Mouse (Mus musculus) A20 (cell line): Measurements from ENCODE around the gene Cdcp1.
A peak's percentile ranks its signal among the peaks of the same experiment; 100 is the strongest.

Experiments used
- DNase-seq: peaks from one replicate; pipeline ENCODE4 v3.0.0-alpha.2; 2011; ENCODE audit warnings: low read depth, low spot score

The Cdcp1 gene

DNA sequence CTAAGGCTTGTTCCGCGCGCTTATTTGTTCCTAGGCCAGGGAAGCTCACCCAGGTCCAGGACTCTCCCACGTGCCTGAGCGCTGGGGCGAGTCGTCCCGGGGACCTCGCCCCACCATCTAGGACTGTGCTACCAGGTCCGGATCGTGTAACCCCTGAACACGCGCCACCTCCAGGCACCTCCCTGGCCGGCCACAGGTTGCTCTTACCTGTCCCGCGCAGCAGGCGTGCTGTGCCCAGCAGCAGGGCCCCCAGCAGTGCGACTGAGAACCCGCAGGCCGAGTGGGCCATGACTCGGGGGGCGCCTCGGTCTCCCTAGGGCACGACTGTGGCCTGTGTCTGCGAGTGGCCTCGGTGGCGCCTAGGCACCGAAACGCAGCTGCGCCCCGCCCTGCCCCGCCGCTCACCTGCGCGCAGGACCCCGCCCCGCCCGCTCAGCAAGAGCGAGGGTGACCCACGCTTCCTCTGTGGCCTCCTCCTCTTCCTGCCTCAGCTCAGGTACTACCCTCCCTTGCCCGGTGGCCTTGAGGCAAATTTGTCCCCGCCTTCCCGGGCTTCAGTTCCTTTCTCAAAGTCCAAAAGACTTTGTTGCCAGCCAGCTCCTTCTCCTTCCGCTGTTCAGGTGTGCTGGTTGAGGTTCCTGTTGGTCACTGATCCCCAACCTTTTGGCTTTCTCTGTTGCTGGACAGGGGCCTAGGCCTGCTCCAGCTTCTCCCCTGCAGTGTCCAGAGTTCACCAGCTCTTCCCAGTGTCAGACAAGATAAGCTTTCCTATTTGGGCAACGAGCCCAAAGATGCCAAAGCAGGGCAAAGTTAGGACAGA is at the start of gene Cdcp1:
Gene Cdcp1 (minus strand): TSS at position 418 of the 820 bp plus-strand sequence.
- DNase-seq = no peak

DNA sequence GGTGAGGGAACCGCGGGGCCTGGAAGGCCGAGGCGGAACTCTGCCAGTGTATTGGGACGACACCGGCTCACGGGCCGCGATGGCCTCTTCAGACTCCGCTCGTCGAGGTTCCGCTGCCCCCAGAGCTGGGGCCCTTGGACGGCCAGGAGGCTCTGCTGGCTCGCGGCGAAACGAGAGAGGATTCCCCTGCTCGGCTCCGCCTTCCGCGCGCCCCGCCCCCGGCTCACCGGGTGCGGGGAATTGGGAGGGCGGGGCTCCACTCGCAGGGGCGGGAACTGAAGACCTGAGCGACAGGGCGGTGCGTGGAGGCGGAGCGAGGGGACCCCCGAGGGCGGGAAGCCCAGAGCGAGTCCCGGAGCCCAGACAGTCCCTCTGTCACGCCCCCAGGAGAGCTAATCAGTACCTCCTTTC is 44.8 kb upstream of the Cdcp1 start, which contains the start of gene Tmem158:
Gene Tmem158 (minus strand): TSS at position 154 of the 411 bp plus-strand sequence.
- DNase-seq = peak; percentile 94

DNA sequence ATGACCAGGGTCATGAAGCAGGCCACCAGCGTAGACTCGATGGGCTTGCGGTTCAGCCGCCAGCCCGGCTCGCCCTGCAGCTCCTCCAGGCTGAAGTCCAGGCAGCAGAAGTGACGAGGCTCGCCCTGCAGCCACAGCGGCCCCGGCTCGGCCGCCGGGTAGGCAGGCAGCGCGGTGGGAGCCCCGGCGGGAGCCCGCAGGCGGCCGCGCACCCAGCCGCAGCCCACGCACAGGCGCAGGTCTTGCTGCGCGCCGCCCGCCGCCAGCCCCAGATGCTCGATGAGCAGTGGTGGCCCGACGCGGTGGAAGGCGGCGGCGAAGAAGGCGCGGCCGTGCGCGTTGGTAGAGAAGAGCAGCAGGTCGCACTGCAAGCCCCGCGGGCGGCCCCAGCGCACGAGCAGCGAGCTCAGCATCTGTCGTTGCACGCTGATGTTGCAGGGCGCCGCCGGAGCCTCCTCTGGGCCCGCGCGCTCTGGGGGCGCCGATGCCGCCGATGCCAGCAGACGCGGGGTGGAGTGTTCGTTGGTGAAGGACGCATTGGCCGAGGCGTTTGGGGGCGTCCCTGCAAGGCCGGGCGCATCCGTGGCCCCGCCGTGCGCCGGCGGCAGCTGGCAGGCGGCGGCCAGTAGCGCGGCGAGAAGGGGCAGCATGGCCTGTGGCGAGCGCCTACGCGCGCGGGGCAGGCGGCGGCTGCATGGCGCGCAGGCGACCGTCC is 44.2 kb upstream of the Cdcp1 start:
- DNase-seq = no peak

DNA sequence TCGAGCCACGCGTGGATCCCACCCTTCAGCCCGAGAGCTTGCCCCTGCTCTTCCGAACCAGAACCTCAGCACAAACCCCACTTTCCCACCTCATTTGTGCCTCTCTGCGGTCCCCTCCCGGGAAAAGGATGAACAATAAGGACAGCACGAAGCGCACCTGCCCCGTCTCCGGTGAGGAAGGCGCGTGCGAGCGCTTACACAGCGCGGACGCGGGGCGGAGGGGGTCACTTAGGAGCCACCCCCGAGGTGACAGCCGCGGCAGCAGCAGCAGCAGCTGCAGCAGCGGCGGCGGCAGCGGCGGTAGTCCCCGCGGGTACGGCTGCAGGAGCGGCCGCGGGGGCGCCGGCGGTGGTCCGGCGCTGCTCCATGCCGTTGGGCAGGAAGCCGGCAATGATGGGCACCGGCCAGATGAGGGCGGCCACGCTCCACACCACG is 43.6 kb upstream of the Cdcp1 start:
- peak; percentile 89 for DNase-seq

DNA sequence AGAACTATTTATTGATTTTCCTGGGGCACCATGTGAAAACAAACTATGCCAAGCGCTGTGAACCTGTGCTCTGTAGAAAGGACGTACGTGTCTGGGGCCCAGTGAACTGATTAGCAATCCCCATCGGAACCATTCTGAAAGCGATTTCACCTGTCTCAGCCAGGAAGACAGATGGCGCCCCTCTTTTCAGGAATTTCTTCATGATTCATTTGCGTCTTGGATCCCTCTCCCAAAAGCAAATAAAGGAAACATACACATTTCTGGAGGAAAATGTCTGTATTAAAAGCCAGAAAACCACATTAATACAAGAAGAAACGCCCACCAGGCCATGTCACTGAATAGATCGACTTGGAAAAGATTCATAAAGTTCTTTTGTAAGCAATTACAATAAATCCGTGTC is 43.0 kb upstream of the Cdcp1 start:
- DNase-seq = no peak

DNA sequence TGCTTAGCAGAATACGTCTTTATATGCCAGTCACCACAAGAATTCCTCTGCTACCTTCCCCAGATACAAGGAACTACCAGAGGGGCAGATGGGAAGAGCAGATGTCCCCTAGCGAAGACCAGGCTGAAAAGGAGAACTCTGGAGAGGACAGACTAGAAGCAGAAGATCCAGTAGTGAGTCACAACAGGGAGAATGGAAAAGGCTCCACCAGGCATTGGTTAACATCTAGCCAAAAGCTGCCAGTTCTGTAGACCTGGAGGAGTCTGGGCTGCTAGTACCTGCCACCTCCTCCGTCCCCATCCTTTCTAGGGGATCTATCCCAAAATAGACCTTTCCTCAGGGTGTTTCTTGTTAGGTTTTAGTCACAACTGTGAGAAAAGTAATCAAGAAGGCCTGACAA is 39.9 kb upstream of the Cdcp1 start:
- no peak for DNase-seq

DNA sequence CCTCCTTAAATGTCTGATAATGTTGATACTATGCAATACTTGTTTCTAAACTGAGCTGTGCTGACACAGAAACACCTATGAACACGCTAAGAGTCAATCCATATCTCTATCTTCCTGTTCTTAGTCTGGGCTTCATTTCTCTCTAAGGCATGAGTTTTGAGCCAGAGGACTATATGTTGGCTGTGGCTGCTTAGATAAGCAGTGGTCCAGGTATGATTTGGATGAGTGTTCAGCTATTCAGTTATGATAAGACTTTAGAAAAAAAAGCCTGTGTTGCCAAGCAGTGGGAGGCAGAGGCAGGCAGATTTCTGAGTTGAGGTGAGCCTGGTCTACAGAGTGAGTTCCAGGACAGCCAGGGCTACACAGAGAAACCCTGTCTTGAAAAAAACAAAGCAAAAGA is 32.2 kb upstream of the Cdcp1 start:
- no peak for DNase-seq

DNA sequence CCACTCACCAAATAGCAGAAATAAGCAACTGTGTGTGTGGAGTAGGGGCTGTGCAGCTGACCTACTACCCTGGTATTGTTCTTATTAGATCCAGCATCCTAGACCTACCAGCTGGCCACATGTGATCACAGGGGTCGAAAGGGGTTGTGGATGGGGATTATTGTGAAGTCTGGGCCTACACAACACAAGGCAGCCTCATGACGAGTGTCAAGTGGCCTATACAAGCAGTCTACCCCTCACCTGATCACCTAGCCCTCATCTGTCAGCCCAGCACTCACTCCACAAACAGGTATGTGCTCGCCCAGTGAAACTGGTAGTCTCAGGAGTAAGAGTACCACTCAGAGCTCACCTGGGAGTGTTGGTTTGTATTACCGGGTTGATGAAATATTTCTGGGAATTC is 29.3 kb upstream of the Cdcp1 start:
- DNase-seq = no peak

DNA sequence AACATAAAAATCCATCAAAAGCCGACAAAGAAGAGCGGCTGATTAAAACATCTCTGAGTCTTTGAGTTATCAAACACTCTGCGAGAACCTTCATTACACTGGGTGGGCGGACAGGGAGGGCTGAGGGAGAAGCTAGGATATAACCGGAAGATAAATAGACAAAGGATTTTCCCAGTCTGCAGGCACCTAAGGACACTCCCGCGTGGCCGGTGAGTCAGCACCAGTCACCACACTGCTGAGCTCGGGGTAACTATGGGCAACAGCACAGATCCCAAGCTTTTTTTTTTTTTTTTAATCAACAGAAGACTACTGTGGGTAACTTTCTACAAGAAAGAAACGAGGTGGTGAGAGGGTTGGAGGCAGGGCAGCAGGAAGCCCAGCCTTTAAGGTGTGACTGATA is 28.1 kb upstream of the Cdcp1 start:
- no peak for DNase-seq

DNA sequence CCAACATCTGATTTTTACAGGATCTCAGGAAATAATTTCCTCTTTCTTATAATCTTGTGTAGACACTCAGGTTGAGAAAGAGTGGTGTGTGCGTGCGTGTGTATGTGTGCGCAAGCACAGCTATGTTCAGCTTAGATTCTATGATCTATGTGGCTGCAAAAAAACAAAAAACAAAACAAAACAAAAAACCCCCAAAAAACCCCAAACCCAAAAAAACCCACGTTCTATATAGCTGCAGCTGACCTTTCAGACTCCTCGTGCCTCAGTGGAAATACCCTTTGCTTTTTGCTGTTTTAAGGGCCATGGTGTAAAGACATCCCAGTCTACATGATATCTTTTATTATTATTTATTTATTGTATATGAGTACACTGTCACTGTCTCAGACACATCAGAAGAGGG is 25.4 kb upstream of the Cdcp1 start:
- DNase-seq = peak; percentile 67

DNA sequence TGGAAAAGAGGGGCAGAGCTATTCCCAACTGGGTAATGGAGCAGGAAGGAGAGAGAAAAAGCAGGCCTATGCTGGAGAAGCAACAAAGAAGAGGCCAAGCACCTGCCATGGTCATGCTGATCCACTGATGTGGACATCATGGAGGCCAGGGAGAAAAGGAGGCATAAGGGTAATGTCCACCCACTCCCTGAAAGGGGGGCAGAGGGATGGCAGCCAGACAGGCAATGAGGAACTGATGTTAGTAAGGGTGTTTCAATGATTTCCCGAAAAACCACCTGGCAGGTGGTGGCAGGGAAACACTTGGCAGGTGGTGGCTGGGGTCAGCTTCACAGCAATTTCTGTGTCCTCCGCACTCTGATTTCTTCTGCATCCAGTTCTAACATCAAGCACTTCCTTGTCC is 24.9 kb upstream of the Cdcp1 start:
- peak; percentile 73 for DNase-seq

DNA sequence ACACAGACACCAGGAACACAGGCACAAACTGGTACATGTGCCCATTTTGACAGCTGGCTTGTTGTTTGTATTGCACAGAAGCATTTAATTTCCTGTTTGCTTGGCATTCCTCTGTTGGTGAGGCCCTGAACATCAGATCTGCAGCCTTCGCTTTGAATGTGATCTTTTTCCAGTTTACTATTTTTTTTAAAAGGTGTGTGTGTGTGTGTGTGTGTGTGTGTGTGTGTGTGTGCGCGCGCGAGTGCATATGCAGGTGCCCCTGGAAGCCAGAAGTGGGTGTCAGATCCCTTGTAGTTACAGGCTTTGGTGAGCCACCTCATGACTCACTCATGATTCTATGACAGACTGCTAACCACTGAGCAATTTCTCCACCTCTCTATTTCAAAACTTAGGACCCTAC is 24.4 kb upstream of the Cdcp1 start:
- DNase-seq = peak; percentile 56

DNA sequence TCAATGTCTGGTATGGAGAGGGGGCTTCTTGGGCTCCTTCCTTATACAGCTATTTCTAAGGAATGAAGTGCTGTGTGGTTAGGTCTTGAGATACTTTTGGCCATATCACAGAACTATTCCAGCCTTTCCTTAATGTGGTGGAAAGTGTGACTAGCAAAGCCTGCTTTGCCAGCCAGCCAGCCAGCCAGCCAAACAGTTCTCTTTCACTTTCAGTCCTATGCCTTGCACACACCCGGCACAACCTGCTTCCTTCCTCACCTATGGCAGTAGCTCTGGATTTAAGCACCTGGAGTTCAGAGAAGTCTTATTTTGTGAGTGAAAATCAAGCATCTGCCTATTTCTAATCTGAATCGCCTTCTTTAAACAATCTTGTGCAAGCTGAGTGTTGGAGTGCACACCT is 23.8 kb upstream of the Cdcp1 start:
- peak; percentile 75 for DNase-seq

DNA sequence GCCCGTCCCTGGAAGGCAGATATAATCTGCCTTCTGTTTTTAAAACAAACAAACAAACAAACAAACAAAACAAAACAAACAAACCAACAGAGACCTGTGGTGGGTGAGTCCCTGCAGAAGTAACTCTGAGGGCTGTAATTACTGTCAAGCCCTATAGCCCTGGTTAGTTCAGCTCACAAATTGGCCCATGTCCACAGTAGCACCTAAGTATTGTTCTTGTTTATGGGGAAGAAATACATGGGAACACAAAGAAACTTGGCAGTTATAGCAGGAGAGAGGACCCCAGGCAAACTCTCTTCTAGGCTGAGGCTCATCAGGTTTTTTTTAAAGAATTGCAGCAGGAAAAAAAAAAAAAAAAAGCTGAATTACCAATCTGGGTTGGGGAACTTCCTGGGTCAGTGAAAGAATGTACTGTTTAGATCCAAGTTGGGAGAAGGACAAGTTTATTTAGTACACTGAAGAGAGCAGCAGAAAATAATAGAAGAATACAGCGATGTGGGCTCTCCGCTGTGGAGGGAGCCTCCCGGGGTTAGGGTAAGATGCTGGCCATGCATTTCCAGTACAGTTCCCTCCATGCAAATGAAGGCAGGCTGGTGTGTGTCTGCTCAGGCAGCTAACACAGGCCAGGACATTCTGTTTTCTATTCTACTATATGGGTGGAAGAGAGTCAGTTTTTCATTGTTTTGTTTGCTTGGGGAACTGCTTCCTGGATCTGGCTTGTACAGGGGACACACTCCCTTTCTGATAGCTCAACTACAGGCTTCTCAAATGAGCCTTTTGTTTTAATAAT is 22.6 kb upstream of the Cdcp1 start:
- DNase-seq = peak; percentile 79

DNA sequence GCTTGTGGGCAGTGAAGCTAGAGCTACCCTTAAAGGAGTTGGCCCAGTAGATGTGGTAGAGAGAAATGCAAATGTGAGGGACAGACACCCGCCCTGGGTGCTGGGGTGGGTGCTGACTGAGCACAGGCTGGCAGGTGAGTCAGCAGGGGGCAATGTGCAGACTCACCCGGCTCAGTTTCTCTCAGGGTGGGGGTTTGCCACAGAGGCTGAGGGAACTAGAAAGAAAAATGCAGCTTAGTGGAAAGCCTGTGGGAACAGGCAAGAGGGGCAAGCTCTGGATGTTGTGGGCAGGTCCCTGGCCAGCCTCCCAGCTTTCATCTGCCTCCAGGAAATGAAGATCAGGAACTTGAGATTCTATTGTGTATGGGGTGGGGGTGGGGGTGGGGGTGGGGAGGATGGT is 21.9 kb upstream of the Cdcp1 start:
- peak; percentile 90 for DNase-seq

DNA sequence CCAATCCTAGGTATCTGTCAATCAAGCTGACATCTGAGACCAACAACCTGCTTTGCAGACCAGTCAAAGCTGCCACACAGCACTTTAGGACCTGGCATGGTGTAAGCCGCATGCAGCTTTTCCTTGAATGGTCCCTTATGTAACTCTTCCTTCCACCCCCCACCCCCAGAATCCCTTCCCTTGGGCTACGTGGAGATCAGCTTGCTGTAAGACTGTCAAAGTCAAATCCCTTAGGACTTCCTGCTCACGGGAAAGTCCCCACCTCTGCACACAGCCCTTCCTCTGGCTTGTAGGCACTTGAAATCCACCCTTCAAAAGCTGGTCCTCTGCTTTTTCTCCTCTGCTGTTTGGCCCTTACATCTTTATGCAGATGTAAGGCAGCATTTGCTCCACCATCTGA is 19.8 kb upstream of the Cdcp1 start:
- DNase-seq = no peak

DNA sequence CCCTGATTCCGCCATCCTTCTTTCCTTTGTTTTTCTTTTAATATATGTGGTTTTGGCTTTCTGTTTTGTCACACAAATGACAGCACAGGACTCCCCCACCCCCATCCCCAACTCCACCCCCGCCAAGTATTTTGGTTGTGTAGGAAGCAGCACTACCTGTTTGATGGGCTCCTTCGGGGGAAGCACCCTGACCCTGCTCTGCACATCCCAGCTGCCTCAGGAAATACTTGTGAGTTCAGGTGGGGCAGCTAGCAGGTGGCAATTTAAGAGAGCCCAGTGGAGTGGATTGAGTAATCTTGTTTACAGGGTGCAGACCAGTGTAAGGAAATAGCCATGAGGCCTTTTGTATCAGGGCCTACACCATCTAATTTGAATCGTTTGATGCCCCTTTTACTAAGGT is 14.0 kb upstream of the Cdcp1 start:
- peak; percentile 72 for DNase-seq

DNA sequence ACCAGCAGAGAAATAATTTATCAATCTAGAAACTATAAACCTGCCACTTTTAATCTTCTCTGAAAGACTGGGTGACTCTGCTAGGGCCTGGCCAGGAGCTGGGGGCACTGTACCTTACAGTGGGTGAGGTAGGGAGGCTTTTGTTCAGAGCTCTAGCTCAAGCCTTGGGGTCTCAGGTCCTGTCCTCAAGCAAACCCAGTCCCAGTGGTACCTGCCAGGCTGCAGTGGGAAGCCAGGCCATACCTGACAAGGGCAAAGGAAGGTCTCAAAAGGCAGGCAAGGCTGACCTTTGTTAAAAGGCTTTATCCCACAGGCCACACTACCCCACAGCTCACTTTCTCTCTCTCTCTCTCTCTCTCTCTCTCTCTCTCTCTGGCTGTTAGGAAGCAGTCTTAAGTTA is 12.8 kb upstream of the Cdcp1 start:
- DNase-seq = no peak

DNA sequence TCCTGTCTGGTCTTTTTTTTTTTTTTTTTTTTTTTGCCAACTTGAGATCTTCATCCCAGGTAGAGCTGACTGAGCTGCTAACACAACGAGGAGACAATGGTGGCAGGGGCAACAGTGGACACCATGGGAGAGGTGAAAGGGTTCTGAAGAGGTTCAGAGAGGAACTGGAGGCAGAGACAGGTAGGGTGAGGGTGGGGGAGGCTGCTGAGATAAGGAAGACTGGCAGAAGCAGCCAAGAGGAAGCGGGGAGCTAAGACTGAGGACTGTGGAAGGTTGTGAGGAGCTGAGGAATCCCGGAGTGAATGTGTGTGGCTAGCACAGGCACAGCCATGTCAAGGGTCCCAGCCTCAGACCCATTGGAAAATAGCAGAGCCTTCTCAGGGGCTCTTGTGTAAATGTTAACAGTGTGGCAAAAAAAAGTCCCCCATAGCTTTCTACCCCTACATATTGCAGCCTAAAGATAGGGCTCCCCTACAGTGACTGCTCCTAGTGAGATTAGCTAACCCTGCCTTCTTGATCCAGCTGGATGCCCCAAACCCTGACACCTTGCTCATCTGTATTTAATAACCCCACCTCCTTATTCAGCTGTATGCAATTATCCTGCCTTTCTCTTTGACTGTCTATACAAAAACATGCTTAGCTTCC is 11.4 kb upstream of the Cdcp1 start:
- DNase-seq = no peak

DNA sequence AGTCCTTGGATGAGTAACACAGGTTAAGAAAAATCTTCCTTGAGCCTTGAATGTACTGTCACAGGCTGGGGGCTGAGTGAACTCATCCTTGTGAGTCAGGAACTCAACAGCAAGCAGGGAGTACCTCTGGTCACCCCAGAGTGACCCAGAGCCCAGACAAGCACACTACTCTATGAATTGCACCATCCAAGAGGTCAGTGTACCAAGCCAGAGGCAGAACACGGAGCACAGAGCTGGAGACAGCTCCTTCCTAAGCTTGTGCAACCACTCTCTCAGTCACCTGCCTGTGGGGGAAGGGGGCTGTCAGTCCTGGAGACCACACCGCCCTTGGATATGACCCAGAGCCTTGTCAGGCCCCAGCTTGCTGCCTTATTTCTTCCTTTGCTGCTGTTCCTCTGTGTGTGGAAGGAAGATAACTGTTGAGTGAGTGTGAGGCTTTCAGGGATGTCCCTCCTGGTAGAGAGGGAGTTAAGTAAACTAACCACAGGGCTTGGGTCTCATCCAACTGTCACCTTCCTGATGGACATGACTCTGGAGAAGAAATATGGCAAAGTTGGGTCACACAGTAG is 9.1 kb upstream of the Cdcp1 start:
- no peak for DNase-seq

DNA sequence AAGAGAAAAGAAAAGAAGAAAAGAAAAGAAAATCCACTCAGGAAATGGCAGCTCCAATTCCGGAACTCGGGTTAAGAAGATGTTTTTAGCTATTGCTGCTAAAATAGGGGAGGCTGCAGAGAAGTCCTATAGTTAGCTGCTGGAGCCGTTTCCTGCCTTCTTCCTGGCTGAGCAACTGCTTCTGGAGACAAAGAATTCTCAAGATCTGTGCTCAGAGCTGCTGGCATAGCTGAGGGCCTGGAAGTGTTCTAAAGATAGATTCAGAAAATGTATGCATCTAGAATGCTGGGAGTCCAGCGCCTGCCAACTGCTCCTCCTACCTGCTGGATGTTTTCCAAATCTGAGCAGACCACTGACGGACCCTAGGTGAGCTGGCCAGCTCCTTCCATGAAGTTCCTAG is 4.0 kb upstream of the Cdcp1 start:
- no peak for DNase-seq
